Mouse (Mus musculus) kidney, adult 2 months (tissue): ENCODE data around the gene Stk11ip.

Source experiments
- CTCF ChIP-seq: fragments of 200-500 bp; conservative IDR thresholded peaks from 2 replicates; pipeline ENCODE4 v1.5.1; 2011; ENCODE audit warnings: low read depth, mild to moderate bottlenecking, control low read depth, low read length, moderate library complexity, mixed read lengths; ENCODE audit not compliant: insufficient read depth, insufficient read length
- POLR2A ChIP-seq: fragments of 200-500 bp; IDR thresholded peaks from one replicate; pipeline ENCODE4 v1.6.1; 2011; ENCODE audit warnings: low read depth, low read length, control low read depth

DNA sequence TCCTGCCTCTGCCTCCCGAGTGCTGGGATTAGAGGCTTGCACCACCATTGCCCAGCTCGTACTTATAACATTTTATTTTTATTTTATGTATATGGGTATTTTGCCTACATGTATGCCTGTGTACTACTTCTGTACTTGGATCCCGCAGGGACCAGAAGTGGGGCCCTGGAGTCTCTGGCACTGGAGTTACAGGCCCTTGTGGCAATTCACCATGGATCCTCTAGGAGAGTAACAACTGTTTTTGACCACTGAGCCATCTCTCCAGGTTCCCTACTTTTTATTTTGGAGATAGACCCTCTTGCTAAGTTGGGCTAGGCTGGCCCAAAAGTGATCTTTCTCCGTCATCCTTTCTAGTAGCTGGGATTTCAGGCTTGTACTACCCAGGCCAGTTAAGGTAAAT is 2.9 kb upstream of the Stk11ip start:
- no peak for TF ChIP-seq CTCF
- no peak for TF ChIP-seq POLR2A
